Mouse (Mus musculus): ENCODE measurements around the gene Osbpl7.

The Osbpl7 gene

GRCm38 (mm10) chr11:97050216-97050943 is at the start of gene Osbpl7:
TSS of gene Osbpl7 (plus strand) at chr11:97050628.
- DNase-seq (ENCODE audit: low read depth, low spot score) = peak; percentile 54

- no peak for DNase-seq (ENCODE audit: low read depth, low spot score)
Measured at GRCm38 (mm10) chr11:97003170-97003569, 47.3 kb upstream of the Osbpl7 start.

- DNase-seq (ENCODE audit: low read depth, low spot score) = peak; percentile 73
Measured at GRCm38 (mm10) chr11:97007093-97007794, 43.2 kb upstream of the Osbpl7 start.

GRCm38 (mm10) chr11:97009198-97009790 is 41.1 kb upstream of the Osbpl7 start:
- DNase-seq (ENCODE audit: low read depth, low spot score) = no peak

- no peak for DNase-seq (ENCODE audit: low read depth, low spot score)
Measured at GRCm38 (mm10) chr11:97013121-97013670, 37.2 kb upstream of the Osbpl7 start, which contains the start of gene Sp6. TSS of gene Sp6 (plus strand) at chr11:97013394.

- no peak for DNase-seq (ENCODE audit: low read depth, low spot score)
Measured at GRCm38 (mm10) chr11:97017696-97018582, 32.5 kb upstream of the Osbpl7 start.

- no peak for DNase-seq (ENCODE audit: low read depth, low spot score)
Measured at GRCm38 (mm10) chr11:97018583-97019344, 31.7 kb upstream of the Osbpl7 start.

GRCm38 (mm10) chr11:97019345-97019708 is 31.1 kb upstream of the Osbpl7 start:
- DNase-seq (ENCODE audit: low read depth, low spot score) = no peak

GRCm38 (mm10) chr11:97021121-97021765 is 29.2 kb upstream of the Osbpl7 start:
- DNase-seq (ENCODE audit: low read depth, low spot score) = no peak

- no peak for DNase-seq (ENCODE audit: low read depth, low spot score)
Measured at GRCm38 (mm10) chr11:97021873-97022484, 28.4 kb upstream of the Osbpl7 start.

- DNase-seq (ENCODE audit: low read depth, low spot score) = no peak
Measured at GRCm38 (mm10) chr11:97024977-97025376, 25.5 kb upstream of the Osbpl7 start.

- peak; percentile 77 for DNase-seq (ENCODE audit: low read depth, low spot score)
Measured at GRCm38 (mm10) chr11:97025721-97026344, 24.6 kb upstream of the Osbpl7 start.

- DNase-seq (ENCODE audit: low read depth, low spot score) = peak; percentile 81
Measured at GRCm38 (mm10) chr11:97029686-97030417, 20.6 kb upstream of the Osbpl7 start, which contains the start of gene Scrn2. TSS of gene Scrn2 (plus strand) at chr11:97029938.

- DNase-seq (ENCODE audit: low read depth, low spot score) = no peak
Measured at GRCm38 (mm10) chr11:97030426-97030825, 20.0 kb upstream of the Osbpl7 start.

GRCm38 (mm10) chr11:97031977-97032376 is 18.5 kb upstream of the Osbpl7 start:
- no peak for DNase-seq (ENCODE audit: low read depth, low spot score)

GRCm38 (mm10) chr11:97032499-97032898 is 17.9 kb upstream of the Osbpl7 start:
- DNase-seq (ENCODE audit: low read depth, low spot score) = no peak

- no peak for DNase-seq (ENCODE audit: low read depth, low spot score)
Measured at GRCm38 (mm10) chr11:97033781-97034180, 16.6 kb upstream of the Osbpl7 start.

- no peak for DNase-seq (ENCODE audit: low read depth, low spot score)
Measured at GRCm38 (mm10) chr11:97036141-97036540, 14.3 kb upstream of the Osbpl7 start.
